Mouse (Mus musculus) forebrain, embryonic 16.5 days (tissue): Measurements from ENCODE around the gene Hsd17b2. TPM values are rescaled to one million over a fixed set of nuclear protein-coding genes. Genes with fewer than 3 reads are reported as not detected.

Experiments
- ATAC-seq: fragments of 200-750 bp; cut with Nextera tagmentation; 2 replicates; pipeline ENCODE4 v1.8.0; 2017; ENCODE audit warnings: mild to moderate bottlenecking, moderate library complexity
- H3K27ac ChIP-seq: fragments of 300-500 bp; sonication (generic); 2 replicates; pipeline ENCODE4 v1.5.1; 2014; ENCODE audit warnings: low read length, control low read depth
- H3K27me3 ChIP-seq: fragments of 300-500 bp; sonication (generic); replicated peaks from 2 replicates; pipeline ENCODE4 v1.6.1; 2014; ENCODE audit warnings: low read length; ENCODE audit not compliant: control insufficient read depth, insufficient read depth
- H3K36me3 ChIP-seq: fragments of 300-500 bp; sonication (generic); 2 replicates; pipeline ENCODE4 v1.6.1; 2014; ENCODE audit not compliant: control insufficient read depth, insufficient read depth
- H3K4me1 ChIP-seq: fragments of 300-500 bp; sonication (generic); replicated peaks from 2 replicates; pipeline ENCODE4 v1.6.1; 2014; ENCODE audit warnings: low read length; ENCODE audit not compliant: control insufficient read depth, insufficient read depth
- H3K4me2 ChIP-seq: fragments of 300-500 bp; sonication (generic); 2 replicates; pipeline ENCODE4 v1.6.1; 2014; ENCODE audit warnings: mild to moderate bottlenecking, low read length, control low read depth
- H3K4me3 ChIP-seq: fragments of 300-500 bp; sonication (generic); replicated peaks from 2 replicates; pipeline ENCODE4 v1.5.1; 2014; ENCODE audit warnings: mild to moderate bottlenecking, low read length, control low read depth
- H3K9ac ChIP-seq: fragments of 300-500 bp; sonication (generic); replicated peaks from 2 replicates; pipeline ENCODE4 v1.6.1; 2014; ENCODE audit warnings: low read depth, low read length, control low read depth
- H3K9me3 ChIP-seq: fragments of 300-500 bp; sonication (generic); 2 replicates; pipeline ENCODE4 v1.6.1; 2016; ENCODE audit warnings: low read length; ENCODE audit not compliant: control insufficient read depth
- WGBS: fragments of 180-500 bp; shearing (Covaris S2); extraction: QIAGEN DNeasy Blood & Tissue Kit; methylation state at CpG from one replicate; pipeline ENCODE4 v1.1.7; 2014; 5-methylcytosine and 5-hydroxymethylcytosine counted together
- polyA plus RNA-seq: library from polyadenylated mRNA; unstranded; fragments of >200 nt; fragmentation: Nextera tagmentation; extraction: Ambion mirVana; gene quantifications from 2 replicates; pipeline ENCODE4 v1.2.1, GENCODE M21; 2015

Gene Hsd17b2
- polyA plus RNA-seq, 1 experiment from 2014 or later: not detected

DNA sequence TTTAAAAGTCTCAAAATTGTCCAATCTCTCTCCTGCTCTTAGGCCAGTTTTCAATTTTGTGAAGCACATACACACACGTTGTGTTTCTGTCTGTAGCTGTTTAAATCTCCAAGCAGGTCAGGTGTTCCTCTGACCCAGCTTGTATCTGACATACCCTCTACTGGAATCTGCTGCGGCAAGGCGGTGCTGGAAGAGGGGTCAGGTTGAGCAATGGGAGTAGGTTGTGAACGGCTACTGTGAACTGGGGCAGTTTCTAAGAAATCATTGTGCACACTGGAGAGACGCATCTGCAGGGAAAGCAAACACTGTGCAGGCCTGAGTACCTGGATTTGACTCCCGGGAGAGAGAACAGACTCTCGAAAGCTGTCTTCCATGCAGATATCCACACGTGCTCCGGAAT is 25.2 kb upstream of the Hsd17b2 start:
- 0 out of 2 replicates have a peak, but pooled peaks cover 3% of the 10 kb centered on the region for H3K4me1 ChIP-seq
- H3K27ac ChIP-seq: no peak overlapping the region
- WGBS: 74% methylated on average over 9 of the region's 9 CpGs
- ATAC-seq: no peak
- no peaks in the 10 kb centered on the region for H3K27me3 ChIP-seq
- no peak overlapping the region for H3K4me2 ChIP-seq
- H3K9ac ChIP-seq: no peak overlapping the region
- no peaks in the 10 kb centered on the region for H3K9me3 ChIP-seq
- no peaks in the 10 kb centered on the region for H3K36me3 ChIP-seq
- H3K4me3 ChIP-seq: no peak overlapping the region

DNA sequence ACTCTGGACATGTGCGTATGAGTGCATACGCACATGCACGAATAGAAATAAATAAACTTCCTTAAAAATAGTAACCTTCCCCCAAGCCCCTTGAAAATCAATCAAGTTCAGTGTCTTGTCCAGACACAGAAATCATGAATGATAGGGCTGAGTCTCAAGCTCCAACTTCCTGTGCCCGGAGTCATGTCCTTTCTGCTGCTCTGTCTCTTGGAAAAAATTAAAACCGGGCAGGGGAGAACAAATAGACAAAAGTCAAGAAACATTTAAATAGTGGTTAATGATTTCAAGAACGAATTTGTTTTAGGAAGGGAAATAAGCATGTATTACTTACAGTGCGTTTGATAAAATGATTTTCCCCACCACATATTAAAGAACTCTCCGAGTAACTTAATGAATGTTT is 24.7 kb upstream of the Hsd17b2 start:
- WGBS: 84% methylated on average over 8 of the region's 8 CpGs
- no peak for ATAC-seq
- H3K9me3 ChIP-seq: no peaks in the 10 kb centered on the region

DNA sequence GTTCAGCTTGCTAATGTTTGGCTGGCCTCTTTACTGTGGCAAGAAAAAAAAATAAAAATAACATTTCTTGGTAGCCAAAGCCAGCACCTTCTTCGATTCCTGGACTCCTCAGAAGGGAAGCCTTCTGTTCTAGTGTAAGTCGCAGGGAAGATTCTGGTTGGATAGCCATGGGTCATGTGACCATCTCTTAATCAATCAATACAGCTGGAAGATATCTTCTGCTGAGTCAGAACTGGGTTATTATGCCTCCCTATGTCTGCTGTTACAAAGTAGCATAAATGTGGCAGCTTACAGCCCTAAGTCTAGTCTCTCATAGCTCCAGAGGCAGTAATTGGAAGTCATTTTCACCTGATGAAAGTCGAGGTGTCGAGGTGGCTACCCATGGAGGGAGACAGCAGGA is 23.1 kb upstream of the Hsd17b2 start:
- Histone ChIP-seq H3K36me3 (no peaks in the 10 kb centered on the region), H3K27me3 (no peaks in the 10 kb centered on the region), H3K27ac (no peak overlapping the region), H3K4me1 (no peaks in the 10 kb centered on the region), H3K4me3 (no peak overlapping the region), H3K4me2 (no peak overlapping the region), H3K9ac (no peak overlapping the region), H3K9me3 (no peaks in the 10 kb centered on the region)
- WGBS: 83% methylated on average over 4 of the region's 4 CpGs
- no peak for ATAC-seq

More for the DNA sequence above, 24.7 kb upstream of the Hsd17b2 start:
- Histone ChIP-seq H3K36me3 (no peaks in the 10 kb centered on the region), H3K4me1 (0 out of 2 replicates have a peak, but pooled peaks cover 3% of the 10 kb centered on the region), H3K27me3 (no peaks in the 10 kb centered on the region), H3K4me2 (no peak overlapping the region), H3K4me3 (no peak overlapping the region), H3K27ac (no peak overlapping the region), H3K9ac (no peak overlapping the region)

DNA sequence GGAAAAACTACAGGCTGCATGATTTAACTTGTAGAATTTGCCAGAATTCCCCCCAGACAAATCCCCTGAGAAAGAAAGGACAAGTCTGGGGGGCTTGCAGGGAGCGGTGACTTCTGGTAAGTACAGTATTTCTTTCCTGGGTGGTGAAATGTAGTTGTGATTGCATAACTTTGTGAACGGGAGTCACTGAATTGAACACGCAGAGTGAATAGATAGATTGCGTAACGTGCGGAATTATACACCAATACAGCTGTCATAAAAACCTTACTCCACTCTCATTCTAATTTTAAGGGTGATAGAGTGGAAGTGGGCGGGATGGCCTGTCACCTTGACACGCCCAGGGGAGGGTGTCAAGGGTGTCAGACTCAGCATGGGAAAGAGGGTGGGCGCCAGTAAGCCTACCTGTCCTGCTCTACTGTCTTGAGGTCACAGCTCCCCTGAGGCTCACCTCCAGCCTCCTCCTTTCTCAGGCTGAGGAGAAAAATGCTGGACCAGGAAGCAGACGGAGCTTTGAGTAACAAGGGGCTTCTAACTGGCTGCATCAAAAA is 17.7 kb upstream of the Hsd17b2 start:
- Histone ChIP-seq H3K4me3 (no peak overlapping the region), H3K27me3 (no peaks in the 10 kb centered on the region), H3K4me2 (no peak overlapping the region), H3K27ac (no peak overlapping the region), H3K36me3 (no peaks in the 10 kb centered on the region), H3K9ac (no peak overlapping the region), H3K9me3 (no peaks in the 10 kb centered on the region), H3K4me1 (no peaks in the 10 kb centered on the region)
- 82% methylated on average over 10 of the region's 10 CpGs for WGBS
- ATAC-seq: no peak

DNA sequence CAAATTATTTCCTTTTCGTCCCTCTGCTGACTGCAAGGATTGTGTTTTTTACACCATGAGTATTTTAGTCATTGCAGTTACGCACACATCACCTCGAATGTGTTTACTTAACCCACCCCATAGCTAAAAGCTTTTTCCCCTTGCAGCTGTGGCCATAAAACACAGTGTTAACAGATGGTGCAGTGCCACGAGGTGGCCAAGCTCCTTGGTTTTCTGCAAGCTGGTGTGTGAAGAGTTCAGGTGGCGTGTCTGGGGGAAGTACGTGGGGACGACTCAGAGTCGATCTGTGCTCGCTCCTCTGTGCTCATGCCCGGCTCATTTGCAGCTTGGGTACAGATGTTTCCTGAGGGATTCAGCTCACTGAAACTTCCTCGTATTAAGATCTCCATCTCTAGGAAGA is 17.2 kb upstream of the Hsd17b2 start:
- no peaks in the 10 kb centered on the region for H3K4me1 ChIP-seq

DNA sequence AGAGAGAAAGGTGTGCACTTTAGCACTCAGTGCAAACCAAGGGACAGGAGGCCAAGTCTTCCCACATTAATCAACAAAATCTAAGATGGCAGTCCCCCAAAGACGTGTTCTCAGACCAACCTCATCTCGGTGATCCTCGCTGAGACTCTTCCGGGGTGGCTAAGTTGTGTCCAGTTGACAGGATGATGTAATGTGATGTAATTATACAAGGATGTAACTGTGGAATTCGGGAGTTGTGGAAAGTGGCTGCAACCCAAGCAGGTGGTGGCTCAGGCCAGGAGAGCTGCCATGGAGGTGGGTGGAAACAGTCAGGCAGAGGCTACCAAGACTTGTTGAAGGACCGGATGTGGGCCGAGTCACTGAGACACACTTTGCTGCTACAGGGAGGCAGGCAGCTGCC is 13.8 kb upstream of the Hsd17b2 start:
- WGBS: 84% methylated on average over 7 of the region's 7 CpGs
- H3K36me3 ChIP-seq: no peaks in the 10 kb centered on the region
- no peak for ATAC-seq

More for the DNA sequence above, 17.2 kb upstream of the Hsd17b2 start:
- no peak overlapping the region for H3K27ac ChIP-seq
- no peak overlapping the region for H3K4me3 ChIP-seq
- H3K27me3 ChIP-seq: no peaks in the 10 kb centered on the region
- no peak for ATAC-seq
- no peak overlapping the region for H3K4me2 ChIP-seq
- 65% methylated on average over 11 of the region's 11 CpGs for WGBS
- H3K36me3 ChIP-seq: no peaks in the 10 kb centered on the region
- H3K9ac ChIP-seq: no peak overlapping the region
- H3K9me3 ChIP-seq: no peaks in the 10 kb centered on the region

DNA sequence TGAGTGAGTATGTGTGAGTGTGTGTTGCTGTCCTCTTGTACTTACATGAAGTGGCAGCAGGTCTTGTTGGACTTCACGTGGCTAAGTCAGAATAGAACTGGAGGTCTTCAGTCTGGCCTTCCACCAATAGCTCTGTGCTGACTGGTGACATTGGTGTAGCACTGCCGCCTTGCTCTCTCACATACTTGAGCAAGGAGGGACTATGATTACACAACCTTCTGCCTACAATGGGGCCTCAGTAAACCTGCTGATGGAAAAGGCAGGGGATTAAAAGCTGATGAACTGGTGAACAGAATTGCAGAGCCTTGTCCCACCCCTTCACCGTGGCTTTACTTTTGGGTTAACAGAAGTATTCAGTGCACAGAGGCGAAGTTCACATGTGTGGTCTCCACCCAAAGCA is 9.6 kb upstream of the Hsd17b2 start:
- no peak overlapping the region for H3K27ac ChIP-seq
- H3K9ac ChIP-seq: no peak overlapping the region
- H3K4me2 ChIP-seq: no peak overlapping the region
- WGBS: 88% methylated on average over 4 of the region's 4 CpGs
- no peaks in the 10 kb centered on the region for H3K9me3 ChIP-seq
- no peak overlapping the region for H3K4me3 ChIP-seq
- H3K27me3 ChIP-seq: no peaks in the 10 kb centered on the region
- no peaks in the 10 kb centered on the region for H3K4me1 ChIP-seq
- no peaks in the 10 kb centered on the region for H3K36me3 ChIP-seq
- no peak for ATAC-seq

More for the DNA sequence above, 13.8 kb upstream of the Hsd17b2 start:
- no peak overlapping the region for H3K4me2 ChIP-seq
- H3K9ac ChIP-seq: no peak overlapping the region
- no peak overlapping the region for H3K4me3 ChIP-seq
- no peaks in the 10 kb centered on the region for H3K9me3 ChIP-seq
- H3K27me3 ChIP-seq: no peaks in the 10 kb centered on the region
- no peaks in the 10 kb centered on the region for H3K4me1 ChIP-seq
- H3K27ac ChIP-seq: no peak overlapping the region

DNA sequence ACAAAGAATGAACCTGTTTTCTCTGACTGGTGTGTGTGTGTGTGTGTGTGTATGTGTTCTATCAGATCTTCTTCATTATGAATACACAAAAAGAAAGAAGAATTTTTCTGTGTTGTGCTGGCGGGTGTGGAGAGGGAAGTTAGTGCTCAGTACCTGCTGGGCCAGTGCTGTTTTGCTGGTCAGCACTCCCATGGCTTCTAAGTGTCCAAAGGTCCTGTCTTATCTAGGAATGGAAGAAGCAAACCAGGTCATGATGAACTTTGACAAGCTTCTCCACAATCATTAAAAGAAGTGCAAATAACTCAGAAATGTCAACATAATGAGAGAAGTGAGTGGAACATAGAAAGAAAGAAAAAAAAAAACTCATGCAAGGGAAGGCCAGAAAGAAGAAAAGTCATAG is 6.1 kb upstream of the Hsd17b2 start:
- Histone ChIP-seq H3K27me3 (no peaks in the 10 kb centered on the region), H3K27ac (no peak overlapping the region), H3K9me3 (no peaks in the 10 kb centered on the region), H3K36me3 (no peaks in the 10 kb centered on the region), H3K9ac (no peak overlapping the region), H3K4me1 (no peaks in the 10 kb centered on the region), H3K4me2 (no peak overlapping the region), H3K4me3 (no peak overlapping the region)
- WGBS: 92% methylated on average over 1 of the region's 1 CpGs
- no peak for ATAC-seq

DNA sequence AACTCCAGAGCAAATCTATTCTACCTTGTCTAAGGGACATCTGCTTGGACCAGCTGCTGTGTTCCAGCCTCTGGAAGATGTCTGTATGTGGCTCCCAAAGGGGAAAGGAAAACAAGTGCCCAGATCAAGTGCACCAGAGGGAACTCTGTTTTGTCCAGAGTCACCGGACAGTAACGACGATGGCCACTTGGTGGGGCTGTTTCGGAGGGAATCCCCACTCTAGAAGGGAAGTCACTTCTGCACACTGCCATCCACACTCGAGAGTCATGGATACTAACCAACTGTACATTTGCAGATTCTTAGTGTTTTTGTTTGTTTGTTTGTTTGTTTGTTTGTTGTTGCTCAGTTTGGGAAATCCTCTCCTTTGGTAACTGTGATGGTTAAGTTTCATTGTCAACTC is 4.5 kb upstream of the Hsd17b2 start:
- Histone ChIP-seq H3K4me3 (no peak overlapping the region), H3K4me1 (0 out of 2 replicates have a peak, but pooled peaks cover 3% of the 10 kb centered on the region), H3K27me3 (no peaks in the 10 kb centered on the region), H3K4me2 (no peak overlapping the region), H3K9ac (no peak overlapping the region), H3K9me3 (no peaks in the 10 kb centered on the region), H3K36me3 (no peaks in the 10 kb centered on the region), H3K27ac (no peak overlapping the region)
- ATAC-seq: no peak
- 40% methylated on average over 5 of the region's 5 CpGs for WGBS

DNA sequence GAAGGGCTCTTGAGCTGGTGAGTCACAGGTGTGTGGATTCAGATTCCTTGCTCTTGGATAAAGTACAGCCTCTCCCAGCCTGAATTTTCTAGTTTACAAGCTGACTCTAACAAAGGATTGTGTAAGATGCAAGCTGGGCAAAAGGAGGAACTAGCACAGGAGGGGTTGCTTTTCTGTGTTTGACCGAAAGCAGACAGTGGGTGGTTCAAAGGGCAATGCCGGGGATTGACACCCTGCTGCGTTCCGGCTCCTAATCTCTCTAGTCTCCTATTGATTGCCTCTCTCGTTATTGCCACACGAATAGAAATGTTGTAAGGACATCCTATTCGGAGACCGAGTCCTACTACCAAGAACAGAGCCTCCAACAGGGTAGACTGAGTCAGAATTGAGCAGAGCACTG is 1.0 kb upstream of the Hsd17b2 start:
- Histone ChIP-seq H3K4me3 (no peak overlapping the region), H3K9me3 (no peaks in the 10 kb centered on the region), H3K9ac (no peak overlapping the region), H3K27ac (no peak overlapping the region), H3K36me3 (no peaks in the 10 kb centered on the region), H3K27me3 (no peaks in the 10 kb centered on the region), H3K4me1 (peaks cover 9% of the 10 kb centered on the region; the same call in 1 of the 2 replicates), H3K4me2 (no peak overlapping the region)
- WGBS: 9% methylated on average over 8 of the region's 8 CpGs
- ATAC-seq: no peak
